Mouse (Mus musculus): ENCODE measurements around the gene Ift27.

Ift27 gene

GRCm38 (mm10) chr15:78172256-78172898 is 1.5 kb downstream of the Ift27 start:
- DNase-seq (ENCODE audit: low spot score in 2 of 2): peak in 1 of 2 experiments; percentile 42

GRCm38 (mm10) chr15:78171651-78172050 is 2.3 kb downstream of the Ift27 start:
- peak; percentile 22 to 61 for DNase-seq (ENCODE audit: low spot score in 2 of 2)

DNA sequence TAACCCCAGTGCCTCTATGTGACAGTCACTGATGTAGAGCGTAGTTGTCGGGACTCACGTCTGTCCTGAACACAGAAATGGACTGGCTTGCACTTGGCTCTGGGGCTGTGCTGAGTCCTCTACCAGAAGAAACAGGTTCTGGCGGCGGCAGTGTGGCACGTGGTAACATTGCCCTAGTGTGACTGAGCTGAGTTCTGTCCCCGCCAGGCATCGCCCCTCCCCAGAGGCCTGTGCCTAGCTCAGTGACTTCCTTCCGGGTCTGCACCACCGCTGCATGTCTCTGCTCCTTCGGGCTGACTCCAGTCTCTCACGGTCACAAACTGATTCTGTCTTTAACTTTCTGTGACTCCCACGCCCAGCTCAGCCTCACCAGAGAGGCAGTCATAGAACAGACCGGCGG is 3.2 kb downstream of the Ift27 start:
- DNase-seq (ENCODE audit: low spot score in 2 of 2): peak; percentile 22 to 70

DNA sequence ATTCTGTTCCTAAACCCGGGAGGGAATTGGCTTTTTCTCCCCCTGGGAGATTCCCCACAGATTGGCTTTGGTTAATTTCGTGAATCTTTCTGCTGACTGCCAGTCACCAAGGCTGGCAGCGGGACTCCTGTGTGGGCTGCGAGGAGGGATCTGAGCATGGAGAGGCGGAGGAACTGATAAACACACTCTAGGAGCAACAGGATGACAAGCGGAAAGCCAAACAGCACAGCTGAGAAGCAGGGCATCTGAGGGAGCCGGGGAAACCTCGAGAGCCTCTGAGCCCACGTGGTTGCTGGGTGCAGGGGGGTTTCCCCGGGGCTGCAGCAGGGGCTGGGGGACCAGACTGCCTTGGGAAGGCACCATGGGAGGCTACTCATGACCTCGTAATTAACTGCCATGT is 4.3 kb downstream of the Ift27 start:
- DNase-seq (ENCODE audit: low spot score in 2 of 2): no peak

- DNase-seq (ENCODE audit: low spot score in 2 of 2): peak in 1 of 2 experiments; percentile 71
These were observed 8.6 kb downstream of the Ift27 start for GRCm38 (mm10) chr15:78165292-78165691.

DNA sequence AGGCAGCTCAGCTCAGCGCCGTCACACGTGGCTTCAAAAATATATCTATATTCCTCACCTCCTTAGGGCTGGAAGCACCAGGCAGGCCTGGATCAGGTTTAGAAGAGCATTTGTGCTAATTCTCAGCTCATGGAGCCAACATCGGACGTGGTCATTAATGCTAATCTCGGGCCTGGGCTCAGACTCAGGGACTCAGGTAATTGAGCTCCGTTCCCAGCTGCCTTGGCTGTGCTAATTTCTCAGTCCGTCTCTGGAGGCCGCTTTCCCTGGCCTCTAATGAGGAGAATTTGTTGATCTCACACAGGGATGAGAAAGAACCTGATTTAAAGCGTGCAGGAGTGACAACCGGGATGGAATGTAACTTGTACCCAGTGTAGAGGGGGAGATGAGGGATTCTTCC is 9.4 kb downstream of the Ift27 start:
- no peak for DNase-seq (ENCODE audit: low spot score in 2 of 2)

DNA sequence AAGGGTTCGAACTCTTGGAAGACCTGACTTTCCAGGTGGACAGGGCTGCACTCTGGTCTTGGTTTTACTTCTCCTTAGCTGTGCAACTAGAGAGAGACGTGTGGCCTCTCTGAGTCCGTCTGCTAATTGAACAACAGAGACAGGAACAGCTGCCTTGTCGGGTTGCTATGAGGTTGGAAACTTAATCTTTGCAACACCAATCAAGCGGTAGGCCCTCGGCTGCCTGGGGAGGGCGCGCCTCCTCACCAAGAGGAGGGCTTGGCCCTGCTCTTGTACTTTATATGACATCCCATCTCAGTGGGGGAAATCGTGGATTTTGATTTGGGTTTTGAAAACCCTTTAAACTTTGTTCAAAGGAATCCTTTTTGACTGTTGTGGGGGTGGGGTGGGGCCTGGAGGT is 12.0 kb downstream of the Ift27 start:
- no peak for DNase-seq (ENCODE audit: low spot score in 2 of 2)

DNA sequence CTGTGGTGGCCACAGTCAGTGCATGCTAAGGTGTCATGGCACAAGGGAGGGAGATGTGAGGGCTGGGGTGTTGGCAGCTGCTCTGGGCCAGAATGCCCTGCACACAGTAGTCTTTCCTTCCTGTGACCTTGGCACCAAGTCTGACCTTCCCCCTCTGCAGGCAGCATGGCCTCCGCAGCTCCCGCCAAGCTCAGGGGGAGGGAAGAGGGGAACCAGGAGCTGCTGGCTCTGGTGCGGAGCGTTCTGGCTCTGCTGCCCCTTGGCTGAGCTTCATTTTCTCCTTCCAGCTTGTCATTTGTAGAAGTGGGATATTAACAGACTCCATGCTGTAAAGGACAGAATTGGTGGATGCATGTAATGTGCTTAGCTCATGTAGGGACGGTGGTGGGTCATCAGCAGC is 15.6 kb downstream of the Ift27 start:
- no peak for DNase-seq (ENCODE audit: low spot score in 2 of 2)

DNA sequence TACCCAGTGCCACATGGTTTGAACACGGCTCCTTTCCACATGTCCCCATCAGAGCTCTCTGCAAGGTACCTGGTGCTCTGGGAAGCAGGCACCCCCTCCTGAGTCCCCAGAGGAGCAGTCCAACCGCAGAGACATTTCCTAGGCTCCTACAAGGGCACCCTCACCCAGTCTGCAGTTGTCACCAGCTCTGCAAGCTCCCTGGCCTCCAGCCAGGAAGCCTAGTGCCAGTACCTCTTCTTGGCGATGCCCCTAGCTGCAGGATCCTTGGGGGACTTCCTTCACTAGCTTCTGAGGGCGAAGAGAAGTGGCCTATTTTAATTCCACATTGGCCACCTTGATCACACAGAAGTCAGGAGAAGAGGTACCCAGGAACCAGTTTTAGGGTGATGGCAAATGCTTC is 16.1 kb downstream of the Ift27 start:
- no peak for DNase-seq (ENCODE audit: low spot score in 2 of 2)

DNA sequence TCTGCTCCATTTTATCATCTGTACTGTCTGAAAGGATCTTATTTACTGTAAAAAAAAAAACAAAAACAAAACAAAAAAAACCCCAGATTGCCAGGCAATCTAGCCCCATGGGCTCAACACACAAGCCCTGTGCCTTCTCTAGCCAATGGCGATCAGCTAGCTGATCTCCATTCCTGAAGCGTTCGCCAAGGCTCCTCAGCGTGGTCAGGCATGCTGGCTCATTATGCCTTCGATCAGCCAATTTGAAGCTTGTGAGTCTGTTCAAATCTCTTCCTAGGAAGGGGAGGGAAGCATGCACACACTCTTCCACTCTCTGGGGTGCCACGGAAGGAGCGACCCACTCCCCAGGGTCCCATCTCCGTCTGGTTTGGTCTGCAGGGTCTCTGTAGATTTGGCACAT is 16.6 kb downstream of the Ift27 start:
- DNase-seq (ENCODE audit: low spot score in 2 of 2): no peak

- DNase-seq (ENCODE audit: low spot score in 2 of 2): no peak
These were observed 18.5 kb downstream of the Ift27 start for GRCm38 (mm10) chr15:78155421-78155820.

- no peak for DNase-seq (ENCODE audit: low spot score in 2 of 2)
These were observed 20.7 kb downstream of the Ift27 start for GRCm38 (mm10) chr15:78153045-78153775.

DNA sequence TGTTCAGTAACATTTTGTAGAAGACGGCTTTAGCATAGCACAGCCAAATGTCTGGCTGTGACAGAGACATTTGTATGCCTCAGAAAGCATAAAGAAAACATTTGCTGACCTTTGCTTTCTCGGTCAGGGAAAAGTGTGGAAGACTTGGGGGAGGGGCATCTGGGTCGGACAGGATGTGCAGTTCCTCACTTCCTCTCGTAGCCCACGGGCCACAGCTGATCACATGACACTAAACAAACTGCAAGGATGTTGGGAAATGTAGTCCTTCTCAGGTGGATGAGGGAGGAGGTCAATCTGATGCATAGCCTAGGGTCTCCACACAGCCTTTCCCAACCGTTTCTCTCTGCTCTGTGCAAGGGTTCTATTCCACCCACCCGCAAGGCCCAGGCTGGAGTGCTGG is 25.3 kb downstream of the Ift27 start:
- DNase-seq (ENCODE audit: low spot score in 2 of 2): no peak

GRCm38 (mm10) chr15:78140226-78140625 is 33.7 kb downstream of the Ift27 start:
- no peak for DNase-seq (ENCODE audit: low spot score in 2 of 2)

GRCm38 (mm10) chr15:78134606-78135005 is 39.3 kb downstream of the Ift27 start:
- no peak for DNase-seq (ENCODE audit: low spot score in 2 of 2)

DNA sequence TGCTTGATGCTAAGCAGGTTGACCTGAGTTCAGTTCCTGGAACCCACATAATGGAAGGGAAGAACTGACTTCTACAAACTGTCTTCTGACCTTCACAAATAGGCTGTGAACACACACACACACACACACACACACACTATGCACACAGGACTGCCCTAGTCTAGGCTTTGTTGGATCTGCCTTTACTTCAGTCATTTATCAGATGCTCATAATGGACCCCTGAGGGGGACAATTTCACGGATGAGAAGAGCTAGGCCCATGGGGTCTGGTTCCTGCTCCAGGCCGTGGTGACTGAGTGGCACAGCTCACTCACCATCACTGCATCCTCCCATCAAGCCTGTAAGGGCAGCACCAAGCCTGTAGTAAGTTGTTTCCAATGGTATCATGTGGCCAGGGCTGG is 40.5 kb downstream of the Ift27 start:
- DNase-seq (ENCODE audit: low spot score in 2 of 2): no peak

DNA sequence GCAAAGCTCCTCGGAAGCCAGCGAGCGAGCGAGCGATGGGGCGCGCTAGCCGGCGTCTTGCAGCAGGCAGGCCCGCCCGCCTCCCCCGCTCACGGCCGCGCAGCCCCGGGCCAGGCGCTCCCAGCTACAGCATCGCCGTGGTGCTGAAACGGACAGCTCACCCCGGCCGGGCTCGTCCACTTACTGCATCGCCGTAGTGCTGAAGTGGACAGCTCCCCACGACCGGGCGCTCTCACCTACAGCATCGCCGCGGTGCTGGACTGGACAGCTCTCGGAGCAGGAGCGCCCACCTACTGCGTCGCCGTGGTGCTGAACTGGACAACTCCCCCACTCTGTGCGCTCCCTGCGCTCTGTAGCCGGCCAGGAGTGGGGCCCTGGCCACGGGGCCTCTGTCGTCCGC is 54.2 kb downstream of the Ift27 start, which contains the start of gene Cacng2:
Gene Cacng2, minus strand, starts transcription at position 325 of the 400 bp plus-strand sequence.
- DNase-seq (ENCODE audit: low spot score in 2 of 2): peak; percentile 77 to 89

DNA sequence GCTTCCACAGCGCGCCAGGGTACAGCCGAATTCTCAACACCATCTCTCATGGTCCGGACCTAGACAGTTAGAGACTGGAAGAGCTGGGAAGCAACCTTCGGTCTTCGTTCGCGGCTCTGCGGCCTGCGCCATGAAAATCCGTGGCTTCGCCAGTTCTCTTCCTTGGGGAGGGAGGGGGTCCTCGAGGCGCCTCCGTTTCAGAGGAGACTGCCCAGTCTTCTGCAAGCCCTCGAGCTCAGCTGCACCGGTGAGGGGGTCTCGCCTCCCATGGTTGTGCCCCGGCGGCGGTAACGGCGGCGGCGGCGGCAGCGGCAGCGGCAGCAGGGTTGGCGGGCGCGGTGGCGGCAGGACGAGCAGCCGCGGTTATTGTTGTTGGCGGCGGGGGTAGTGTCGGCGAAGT is 54.7 kb downstream of the Ift27 start:
- DNase-seq (ENCODE audit: low spot score in 2 of 2): no peak

DNA sequence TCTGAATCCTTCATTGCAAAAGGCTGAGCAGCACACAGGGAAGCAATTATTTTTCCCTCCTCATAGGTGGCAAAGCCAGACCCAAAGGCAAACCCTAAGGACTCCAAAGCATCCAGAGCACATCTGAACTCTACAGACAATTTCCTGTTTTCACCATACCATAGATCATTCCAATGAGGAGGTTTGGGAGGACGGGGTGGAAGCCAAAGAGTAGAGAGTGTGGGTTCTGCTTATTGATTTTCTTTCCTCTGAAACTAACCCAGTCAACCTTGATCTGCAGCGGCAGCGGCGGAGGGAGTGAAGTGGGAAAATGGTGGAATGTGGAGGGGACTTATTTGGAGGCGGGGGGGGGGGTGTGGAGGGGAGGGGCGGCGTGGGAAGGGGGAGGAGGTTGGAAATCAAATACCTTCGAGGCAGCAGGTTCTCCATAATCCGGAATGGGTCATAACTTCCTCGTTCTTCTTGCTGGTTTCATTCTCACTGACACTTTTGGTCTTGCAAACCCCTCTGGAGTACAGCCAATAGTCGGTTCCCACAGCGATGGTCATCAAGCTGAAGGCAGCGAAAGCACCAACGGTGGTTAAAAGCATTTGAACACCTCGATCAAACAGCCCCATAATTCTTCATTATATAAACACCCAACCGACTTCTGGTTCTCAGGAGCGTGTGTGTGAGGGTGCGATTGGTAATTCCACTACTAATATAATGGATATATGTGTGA is 55.5 kb downstream of the Ift27 start:
- no peak for DNase-seq (ENCODE audit: low spot score in 2 of 2)

GRCm38 (mm10) chr15:78117731-78118130 is 56.2 kb downstream of the Ift27 start:
- no peak for DNase-seq (ENCODE audit: low spot score in 2 of 2)

- DNase-seq (ENCODE audit: low spot score in 2 of 2): no peak
These were observed 57.0 kb downstream of the Ift27 start for GRCm38 (mm10) chr15:78116936-78117335.

DNA sequence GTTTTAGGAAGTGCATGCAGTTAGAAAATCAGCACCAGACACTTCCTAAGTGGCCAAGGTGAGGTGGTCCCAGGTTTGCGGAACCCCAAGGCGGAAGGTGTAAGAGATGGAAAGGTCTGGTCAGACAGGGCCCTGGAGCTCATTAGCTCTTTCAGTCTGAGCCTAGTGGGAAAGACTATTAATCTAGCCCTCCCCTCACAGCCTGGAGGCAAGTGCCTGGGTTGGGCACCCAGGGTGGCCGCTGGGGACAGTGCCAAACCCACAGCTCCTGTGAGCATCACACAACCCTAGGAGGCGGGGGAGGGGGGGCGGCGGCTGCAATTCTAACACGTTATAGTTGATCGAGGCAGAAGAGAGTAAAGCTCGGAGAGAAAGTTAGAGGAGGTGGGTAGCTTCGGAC is 57.7 kb downstream of the Ift27 start:
- DNase-seq (ENCODE audit: low spot score in 2 of 2): no peak
